Mouse (Mus musculus) induced T-regulatory cell, adult 2 months (primary cell): ENCODE measurements around the gene Gm20388.
A peak's percentile ranks its signal among the peaks of the same experiment; 100 is the strongest.
"Not testable (repeated sequence)": the region's sequence is repeated elsewhere in the genome, so short reads cannot be mapped to it uniquely, and the experiment has no call there.

Experiments used
- DNase-seq: peaks from one replicate; pipeline ENCODE4 v3.0.0-alpha.2; 2012; ENCODE audit warnings: low read depth

Gm20388 gene

GRCm38 (mm10) chr8:120337627-120338026 lies 427.0 kb downstream of the Gm20388 start:
- no peak for DNase-seq

- no peak for DNase-seq
These were observed 428.0 kb downstream of the Gm20388 start for GRCm38 (mm10) chr8:120338678-120339077.

GRCm38 (mm10) chr8:120339743-120340142 lies 429.1 kb downstream of the Gm20388 start:
- DNase-seq: no peak

GRCm38 (mm10) chr8:120341124-120341523 lies 430.5 kb downstream of the Gm20388 start:
- DNase-seq: no peak

- DNase-seq: no peak
These were observed 432.4 kb downstream of the Gm20388 start for GRCm38 (mm10) chr8:120342847-120343548.

GRCm38 (mm10) chr8:120343582-120343981 lies 432.9 kb downstream of the Gm20388 start:
- no peak for DNase-seq

- DNase-seq: no peak
These were observed 433.5 kb downstream of the Gm20388 start for GRCm38 (mm10) chr8:120344166-120344565.

GRCm38 (mm10) chr8:120344583-120344982 lies 433.9 kb downstream of the Gm20388 start:
- no peak for DNase-seq

GRCm38 (mm10) chr8:120347734-120348341 lies 437.2 kb downstream of the Gm20388 start:
- DNase-seq: no peak

GRCm38 (mm10) chr8:120348922-120349321 lies 438.3 kb downstream of the Gm20388 start:
- no peak for DNase-seq

GRCm38 (mm10) chr8:120351332-120352071 lies 440.9 kb downstream of the Gm20388 start:
- DNase-seq: no peak

- no peak for DNase-seq
These were observed 441.5 kb downstream of the Gm20388 start for GRCm38 (mm10) chr8:120352096-120352495.

GRCm38 (mm10) chr8:120356067-120356466 lies 445.4 kb downstream of the Gm20388 start:
- DNase-seq: no peak

- no peak for DNase-seq
These were observed 446.9 kb downstream of the Gm20388 start for GRCm38 (mm10) chr8:120357504-120357903.

- no peak for DNase-seq
These were observed 450.7 kb downstream of the Gm20388 start for GRCm38 (mm10) chr8:120361301-120361700.

GRCm38 (mm10) chr8:120363552-120364071 lies 453.0 kb downstream of the Gm20388 start:
- peak; percentile 63 for DNase-seq

- peak; percentile 71 for DNase-seq
These were observed 453.6 kb downstream of the Gm20388 start for GRCm38 (mm10) chr8:120364093-120364725.

GRCm38 (mm10) chr8:120366840-120367239 lies 456.2 kb downstream of the Gm20388 start:
- no peak for DNase-seq

- DNase-seq: not testable (repeated sequence)
These were observed 457.6 kb downstream of the Gm20388 start for GRCm38 (mm10) chr8:120368191-120368590.

- peak; percentile 82 for DNase-seq
These were observed 458.4 kb downstream of the Gm20388 start for GRCm38 (mm10) chr8:120368814-120369649.

GRCm38 (mm10) chr8:120369956-120370355 lies 459.3 kb downstream of the Gm20388 start:
- DNase-seq: no peak
